21 mouse cellular contexts compared by ENCODE assay signal in genomic region chr15:79477227-79477626, GRCm38 (mm10). TPM values are rescaled to one million over a fixed set of nuclear protein-coding genes. Genes with fewer than 3 reads are reported as not detected.
"Had no signal": no experiment of that assay in that cellular context is flagged by ENCODE, and none has a peak within 500 bp of the region (broad histone marks: within the 10 kb centered on the region; RNA-seq: fewer than 3 reads in every experiment).

No protein-coding gene starts in this region.

- H3K4me3 ChIP-seq: limb, embryonic 15.5 days; liver, embryonic 12.5 days; midbrain, embryonic 10.5 days; myocyte; neural tube, embryonic 15.5 days; stomach, embryonic 15.5 days had no signal

- ATAC-seq: liver, embryonic 12.5 days had no signal

- H3K9me3 ChIP-seq: limb, embryonic 15.5 days; liver, embryonic 12.5 days; neural tube, embryonic 15.5 days; stomach, embryonic 15.5 days had no signal

- H3K4me2 ChIP-seq: limb, embryonic 15.5 days; liver, embryonic 12.5 days; lung, embryonic 14.5 days; neural tube, embryonic 15.5 days; stomach, embryonic 15.5 days had no signal

- H3K4me1 ChIP-seq: liver, embryonic 12.5 days; stomach, embryonic 15.5 days had no signal

- H3K9ac ChIP-seq: limb, embryonic 15.5 days; liver, embryonic 12.5 days; lung, embryonic 14.5 days; neural tube, embryonic 15.5 days; stomach, embryonic 15.5 days had no signal

- H3K27ac ChIP-seq: limb, embryonic 15.5 days; liver, embryonic 12.5 days; midbrain, embryonic 10.5 days; neural tube, embryonic 15.5 days; stomach, embryonic 15.5 days had no signal

- DNase-seq: kidney, postnatal 36 days; layer of hippocampus, adult 9-11 months; layer of hippocampus, postnatal 36 days; lung, embryonic 14.5 days; lung, postnatal 10 days; lung, postnatal 4 days; midbrain, embryonic 14.5 days; right cerebral cortex, postnatal 4 days; thymus, adult 2 months; thymus, postnatal 25 days had no signal

- H3K36me3 ChIP-seq: limb, embryonic 15.5 days; liver, embryonic 12.5 days; midbrain, embryonic 10.5 days; neural tube, embryonic 15.5 days; stomach, embryonic 15.5 days had no signal

RNA-seq across cellular contexts. Expression of gene Kcnj4, which starts 27.8 kb away (rescaled TPM):
- total RNA-seq: megakaryocyte, adult 5-6 weeks had no signal
- polyA plus RNA-seq: limb, embryonic 11.5 days; limb, embryonic 15.5 days; liver, embryonic 12.5 days; liver, embryonic 16.5 days; lung, embryonic 14.5 days; midbrain, embryonic 14.5 days; neural tube, embryonic 11.5 days; neural tube, embryonic 15.5 days; spleen, adult 2 months; stomach, embryonic 15.5 days; thymus, adult 2 months had no signal

RNA-seq across cellular contexts. Expression of gene Kdelr3, which starts 39.0 kb away (rescaled TPM):
- total RNA-seq: megakaryocyte, adult 5-6 weeks had no signal
